Mouse (Mus musculus) liver, embryonic 11.5 days (tissue): ENCODE results near the gene Stpg2. TPM values are rescaled to one million over a fixed set of nuclear protein-coding genes. Genes with fewer than 3 reads are reported as not detected.

ENCODE experiments used
- ATAC-seq: fragments of 200-750 bp; cut with Nextera tagmentation; replicated peaks from 2 replicates; pipeline ENCODE4 v1.8.0; 2017; ENCODE audit warnings: moderate number of reproducible peaks, mild to moderate bottlenecking, moderate TSS enrichment, moderate library complexity; ENCODE audit not compliant: low FRiP score
- DNase-seq: peaks from one replicate; pipeline ENCODE4 v3.0.0-alpha.2; 2017; ENCODE audit warnings: low spot score
- H3K27ac ChIP-seq: fragments of 300-500 bp; sonication (generic); 2 replicates; pipeline ENCODE4 v1.5.1; 2014; ENCODE audit warnings: mild to moderate bottlenecking, low read depth, low read length, control low read depth
- H3K27me3 ChIP-seq: fragments of 300-500 bp; sonication (generic); replicated peaks from 2 replicates; pipeline ENCODE4 v1.6.1; 2014; ENCODE audit warnings: low read length, mixed read lengths; ENCODE audit not compliant: control insufficient read depth, insufficient read depth
- H3K36me3 ChIP-seq: fragments of 300-500 bp; sonication (generic); 2 replicates; pipeline ENCODE4 v1.6.1; 2014; ENCODE audit warnings: mild to moderate bottlenecking, low read length, moderate library complexity, mixed read lengths; ENCODE audit not compliant: control insufficient read depth, insufficient read depth
- H3K4me1 ChIP-seq: fragments of 300-500 bp; sonication (generic); replicated peaks from 2 replicates; pipeline ENCODE4 v1.6.1; 2014; ENCODE audit warnings: low read length, mixed read lengths; ENCODE audit not compliant: control insufficient read depth, insufficient read depth
- H3K4me2 ChIP-seq: fragments of 300-500 bp; sonication (generic); 2 replicates; pipeline ENCODE4 v1.6.1; 2014; ENCODE audit warnings: mild to moderate bottlenecking, control low read depth, moderate library complexity
- H3K4me3 ChIP-seq: fragments of 300-500 bp; sonication (generic); 2 replicates; pipeline ENCODE4 v1.5.1; 2014; ENCODE audit warnings: low read depth, low read length, control low read depth
- H3K9ac ChIP-seq: fragments of 300-500 bp; sonication (generic); 2 replicates; pipeline ENCODE4 v1.6.1; 2014; ENCODE audit warnings: low read depth, low read length, control low read depth
- H3K9me3 ChIP-seq: fragments of 300-500 bp; sonication (generic); 2 replicates; pipeline ENCODE4 v1.6.1; 2016; ENCODE audit warnings: low read length, inconsistent platforms, mixed read lengths; ENCODE audit not compliant: control insufficient read depth
- WGBS: fragments of 180-500 bp; shearing (Covaris S2); extraction: QIAGEN DNeasy Blood & Tissue Kit; methylation state at CpG from one replicate; pipeline ENCODE4 v1.1.7; 2014; 5-methylcytosine and 5-hydroxymethylcytosine counted together
- polyA plus RNA-seq: library from polyadenylated mRNA; unstranded; fragments of >200 nt; fragmentation: Nextera tagmentation; extraction: Ambion mirVana; gene quantifications from 2 replicates; pipeline ENCODE4 v1.2.1, GENCODE M21; 2014

Gene Stpg2
- polyA plus RNA-seq, 1 experiment from 2014 or later = not detected

- DNase-seq (no peak), ATAC-seq (no peak)
- 85% methylated on average over 2 of the region's 2 CpGs for WGBS
- no peaks in the 10 kb centered on the region for H3K9me3 ChIP-seq
- H3K4me1 ChIP-seq = no peaks in the 10 kb centered on the region
- no peak overlapping the region for H3K27ac ChIP-seq
- H3K9ac ChIP-seq = no peak overlapping the region
- H3K4me2 ChIP-seq = no peak overlapping the region
- no peak overlapping the region for H3K4me3 ChIP-seq
- no peaks in the 10 kb centered on the region for H3K27me3 ChIP-seq
- H3K36me3 ChIP-seq = no peaks in the 10 kb centered on the region
These were observed 106.2 kb downstream of the Stpg2 start for GRCm38 (mm10) chr3:139311721-139312120.

- Histone ChIP-seq H3K27me3 (no peaks in the 10 kb centered on the region), H3K9ac (no peak overlapping the region), H3K4me3 (no peak overlapping the region), H3K9me3 (no peaks in the 10 kb centered on the region), H3K36me3 (no peaks in the 10 kb centered on the region), H3K4me2 (no peak overlapping the region), H3K27ac (no peak overlapping the region), H3K4me1 (no peaks in the 10 kb centered on the region)
- ATAC-seq (no peak), DNase-seq (no peak)
- 69% methylated on average over 3 of the region's 3 CpGs for WGBS
These were observed 175.0 kb downstream of the Stpg2 start for GRCm38 (mm10) chr3:139380494-139380893.

- Histone ChIP-seq H3K27me3 (no peaks in the 10 kb centered on the region), H3K27ac (no peak overlapping the region)
- ATAC-seq = no peak
These were observed 191.8 kb downstream of the Stpg2 start for GRCm38 (mm10) chr3:139397077-139397865.

GRCm38 (mm10) chr3:139404673-139405072 is 199.2 kb downstream of the Stpg2 start:
- Histone ChIP-seq H3K27me3 (no peaks in the 10 kb centered on the region), H3K27ac (no peak overlapping the region), H3K4me3 (no peak overlapping the region), H3K4me1 (no peaks in the 10 kb centered on the region), H3K9me3 (no peaks in the 10 kb centered on the region), H3K4me2 (no peak overlapping the region), H3K9ac (no peak overlapping the region), H3K36me3 (no peaks in the 10 kb centered on the region)
- ATAC-seq = no peak
- DNase-seq = no peak
- 76% methylated on average over 3 of the region's 3 CpGs for WGBS

More at GRCm38 (mm10) chr3:139397077-139397865, 191.8 kb downstream of the Stpg2 start:
- 71% methylated on average over 9 of the region's 9 CpGs for WGBS
- H3K4me2 ChIP-seq = no peak overlapping the region
- DNase-seq = no peak
- H3K4me1 ChIP-seq = no peaks in the 10 kb centered on the region
- H3K36me3 ChIP-seq = no peaks in the 10 kb centered on the region
- no peak overlapping the region for H3K4me3 ChIP-seq
- 0 out of 2 replicates have a peak, but pooled peaks cover 5% of the 10 kb centered on the region for H3K9me3 ChIP-seq
- H3K9ac ChIP-seq = no peak overlapping the region

- H3K4me2 ChIP-seq = no peak overlapping the region
- H3K4me1 ChIP-seq = no peaks in the 10 kb centered on the region
- no peaks in the 10 kb centered on the region for H3K9me3 ChIP-seq
- DNase-seq = no peak
- 67% methylated on average over 5 of the region's 5 CpGs for WGBS
- no peaks in the 10 kb centered on the region for H3K27me3 ChIP-seq
- no peak for ATAC-seq
- H3K36me3 ChIP-seq = no peaks in the 10 kb centered on the region
- H3K4me3 ChIP-seq = no peak overlapping the region
- H3K27ac ChIP-seq = no peak overlapping the region
- no peak overlapping the region for H3K9ac ChIP-seq
These were observed 213.6 kb downstream of the Stpg2 start for GRCm38 (mm10) chr3:139419142-139419541.

- H3K27ac ChIP-seq = no peak overlapping the region
- DNase-seq = no peak
- H3K27me3 ChIP-seq = no peaks in the 10 kb centered on the region
- 76% methylated on average over 7 of the region's 7 CpGs for WGBS
- no peak overlapping the region for H3K4me3 ChIP-seq
- no peak overlapping the region for H3K9ac ChIP-seq
- no peak overlapping the region for H3K4me2 ChIP-seq
- H3K9me3 ChIP-seq = no peaks in the 10 kb centered on the region
- ATAC-seq = no peak
- H3K4me1 ChIP-seq = no peaks in the 10 kb centered on the region
- no peaks in the 10 kb centered on the region for H3K36me3 ChIP-seq
These were observed 236.7 kb downstream of the Stpg2 start for GRCm38 (mm10) chr3:139442170-139442569.

- H3K27ac ChIP-seq = no peak overlapping the region
- H3K9ac ChIP-seq = no peak overlapping the region
- ATAC-seq (no peak), DNase-seq (no peak)
- 65% methylated on average over 3 of the region's 3 CpGs for WGBS
- H3K9me3 ChIP-seq = no peaks in the 10 kb centered on the region
- H3K4me2 ChIP-seq = no peak overlapping the region
- H3K27me3 ChIP-seq = no peaks in the 10 kb centered on the region
- H3K4me1 ChIP-seq = no peaks in the 10 kb centered on the region
- no peak overlapping the region for H3K4me3 ChIP-seq
- no peaks in the 10 kb centered on the region for H3K36me3 ChIP-seq
These were observed 290.4 kb downstream of the Stpg2 start for GRCm38 (mm10) chr3:139495939-139496338.

- no peak overlapping the region for H3K4me3 ChIP-seq
- no peak for ATAC-seq
- H3K36me3 ChIP-seq = no peaks in the 10 kb centered on the region
- no peaks in the 10 kb centered on the region for H3K9me3 ChIP-seq
- no peak overlapping the region for H3K27ac ChIP-seq
- no peak overlapping the region for H3K9ac ChIP-seq
- H3K27me3 ChIP-seq = no peaks in the 10 kb centered on the region
- WGBS = 67% methylated on average over 5 of the region's 5 CpGs
- no peak for DNase-seq
- H3K4me1 ChIP-seq = no peaks in the 10 kb centered on the region
- H3K4me2 ChIP-seq = no peak overlapping the region
These were observed 296.7 kb downstream of the Stpg2 start for GRCm38 (mm10) chr3:139502216-139502615.
